Mouse (Mus musculus) midbrain, embryonic 11.5 days (tissue): ENCODE measurements around the gene Slc7a7. TPM values are rescaled to one million over a fixed set of nuclear protein-coding genes. Genes with fewer than 3 reads are reported as not detected.

Experiments used
- ATAC-seq: fragments of 200-750 bp; cut with Nextera tagmentation; 2 replicates; pipeline ENCODE4 v1.8.0; 2017; ENCODE audit warnings: moderate TSS enrichment, moderate library complexity; ENCODE audit not compliant: low FRiP score
- DNase-seq: peaks from one replicate; pipeline ENCODE4 v3.0.0; 2015; ENCODE audit warnings: low spot score; ENCODE audit errors: missing footprints
- H3K27ac ChIP-seq: fragments of 300-500 bp; sonication (generic); 2 replicates; pipeline ENCODE4 v1.5.1; 2014; ENCODE audit warnings: low read depth, low read length
- H3K27me3 ChIP-seq: fragments of 300-500 bp; sonication (generic); 2 replicates; pipeline ENCODE4 v1.6.1; 2014; ENCODE audit warnings: mild to moderate bottlenecking, low read length, moderate library complexity, mixed read lengths; ENCODE audit not compliant: control insufficient read depth, insufficient read depth
- H3K36me3 ChIP-seq: fragments of 300-500 bp; sonication (generic); 2 replicates; pipeline ENCODE4 v1.6.1; 2014; ENCODE audit warnings: mild to moderate bottlenecking, low read length, moderate library complexity, mixed read lengths; ENCODE audit not compliant: control insufficient read depth, insufficient read depth
- H3K4me1 ChIP-seq: fragments of 300-500 bp; sonication (generic); 2 replicates; pipeline ENCODE4 v1.6.1; 2014; ENCODE audit warnings: low read length; ENCODE audit not compliant: control insufficient read depth, insufficient read depth
- H3K4me2 ChIP-seq: fragments of 300-500 bp; sonication (generic); 2 replicates; pipeline ENCODE4 v1.6.1; 2014; ENCODE audit warnings: mild to moderate bottlenecking, moderate library complexity
- H3K4me3 ChIP-seq: fragments of 300-500 bp; sonication (generic); 2 replicates; pipeline ENCODE4 v1.5.1; 2014; ENCODE audit warnings: low read depth, low read length
- H3K9ac ChIP-seq: fragments of 300-500 bp; sonication (generic); 2 replicates; pipeline ENCODE4 v1.6.1; 2014; ENCODE audit warnings: low read length
- H3K9me3 ChIP-seq: fragments of 300-500 bp; sonication (generic); 2 replicates; pipeline ENCODE4 v1.6.1; 2016; ENCODE audit warnings: low read length; ENCODE audit not compliant: control insufficient read depth
- WGBS: fragments of 180-500 bp; shearing (Covaris S2); extraction: QIAGEN DNeasy Blood & Tissue Kit; methylation state at CpG from one replicate; pipeline ENCODE4 v1.1.7; 2014; 5-methylcytosine and 5-hydroxymethylcytosine counted together
- polyA plus RNA-seq: library from polyadenylated mRNA; unstranded; fragments of >200 nt; fragmentation: Nextera tagmentation; extraction: Ambion mirVana; gene quantifications from 2 replicates; pipeline ENCODE4 v1.2.1, GENCODE M21; 2014

Gene Slc7a7
- polyA plus RNA-seq, 1 experiment from 2014 or later, result 4.7 TPM

GRCm38 (mm10) chr14:54331178-54331577 lies 86.4 kb downstream of the Slc7a7 start:
- 93% methylated on average over 1 of the region's 1 CpGs for WGBS
- Histone ChIP-seq H3K4me1 (no peaks in the 10 kb centered on the region), H3K4me3 (no peak overlapping the region), H3K4me2 (no peak overlapping the region), H3K9me3 (no peaks in the 10 kb centered on the region), H3K27me3 (no peaks in the 10 kb centered on the region), H3K9ac (no peak overlapping the region), H3K36me3 (no peaks in the 10 kb centered on the region), H3K27ac (no peak overlapping the region)
- no peak for DNase-seq
- no peak for ATAC-seq

GRCm38 (mm10) chr14:54329201-54329600 lies 88.4 kb downstream of the Slc7a7 start:
- WGBS, result 59% methylated on average over 9 of the region's 9 CpGs
- no peak for ATAC-seq
- Histone ChIP-seq H3K36me3 (no peaks in the 10 kb centered on the region), H3K4me3 (no peak overlapping the region), H3K9ac (no peak overlapping the region), H3K4me1 (no peaks in the 10 kb centered on the region), H3K27ac (no peak overlapping the region), H3K27me3 (no peaks in the 10 kb centered on the region), H3K9me3 (no peaks in the 10 kb centered on the region), H3K4me2 (no peak overlapping the region)
- DNase-seq, result no peak

GRCm38 (mm10) chr14:54328548-54328947 lies 89.0 kb downstream of the Slc7a7 start:
- H3K36me3 ChIP-seq, result no peaks in the 10 kb centered on the region
- H3K9me3 ChIP-seq, result no peaks in the 10 kb centered on the region
- ATAC-seq, result no peak
- no peaks in the 10 kb centered on the region for H3K27me3 ChIP-seq
- H3K4me3 ChIP-seq, result no peak overlapping the region
- no peak overlapping the region for H3K27ac ChIP-seq
- no peak overlapping the region for H3K9ac ChIP-seq
- no peak overlapping the region for H3K4me2 ChIP-seq
- H3K4me1 ChIP-seq, result no peaks in the 10 kb centered on the region
- DNase-seq, result no peak
- WGBS, result 81% methylated on average over 2 of the region's 2 CpGs

- H3K9me3 ChIP-seq, result no peaks in the 10 kb centered on the region
- no peak overlapping the region for H3K4me2 ChIP-seq
- ATAC-seq (no peak), DNase-seq (no peak)
- H3K27me3 ChIP-seq, result no peaks in the 10 kb centered on the region
- no peak overlapping the region for H3K27ac ChIP-seq
- no peak overlapping the region for H3K9ac ChIP-seq
- no peak overlapping the region for H3K4me3 ChIP-seq
- no peaks in the 10 kb centered on the region for H3K4me1 ChIP-seq
- WGBS, result 85% methylated on average over 5 of the region's 5 CpGs
- no peaks in the 10 kb centered on the region for H3K36me3 ChIP-seq
Observed at GRCm38 (mm10) chr14:54324486-54324885, 93.1 kb downstream of the Slc7a7 start.

- no peak overlapping the region for H3K27ac ChIP-seq
- H3K27me3 ChIP-seq, result no peaks in the 10 kb centered on the region
Observed at GRCm38 (mm10) chr14:54321556-54322376, 95.8 kb downstream of the Slc7a7 start.

More at GRCm38 (mm10) chr14:54321556-54322376, 95.8 kb downstream of the Slc7a7 start:
- WGBS, result 69% methylated on average over 18 of the region's 18 CpGs
- Histone ChIP-seq H3K9me3 (no peaks in the 10 kb centered on the region), H3K4me1 (no peaks in the 10 kb centered on the region), H3K36me3 (no peaks in the 10 kb centered on the region), H3K4me3 (no peak overlapping the region), H3K4me2 (no peak overlapping the region), H3K9ac (no peak overlapping the region)
- DNase-seq (no peak), ATAC-seq (no peak)

Other genes with a start within 250 kb of the Slc7a7 start
- 229 and 237 TPM in 2 replicates for gene Dad1, start 163.7 kb downstream of the Slc7a7 start, polyA plus RNA-seq
- gene Abhd4, start 163.6 kb downstream of the Slc7a7 start, polyA plus RNA-seq, result 38.3 and 38.4 TPM in 2 replicates
- not detected in 2 replicates for gene Olfr49, start 132.8 kb downstream of the Slc7a7 start, polyA plus RNA-seq
- 44.2 and 45.9 TPM in 2 replicates for gene Oxa1l, start 56.9 kb downstream of the Slc7a7 start, polyA plus RNA-seq
- gene Mrpl52, start 9.1 kb upstream of the Slc7a7 start, polyA plus RNA-seq, result 238 and 253 TPM in 2 replicates
- gene Mmp14, start 13.8 kb upstream of the Slc7a7 start, polyA plus RNA-seq, result 57.4 and 57.5 TPM in 2 replicates
- 15.8 and 19.5 TPM in 2 replicates for gene Lrp10, start 46.4 kb upstream of the Slc7a7 start, polyA plus RNA-seq
- 33.6 and 34.4 TPM in 2 replicates for gene Rem2, start 58.3 kb upstream of the Slc7a7 start, polyA plus RNA-seq
- gene Prmt5, start 99.7 kb upstream of the Slc7a7 start, polyA plus RNA-seq, result 137 and 139 TPM in 2 replicates
- 35.3 and 41.9 TPM in 2 replicates for gene Haus4, start 136.8 kb upstream of the Slc7a7 start, polyA plus RNA-seq
- gene Ajuba, start 159.8 kb upstream of the Slc7a7 start, polyA plus RNA-seq, result 24.3 and 25.1 TPM in 2 replicates
- gene 4931414P19Rik, start 188.2 kb upstream of the Slc7a7 start, polyA plus RNA-seq, result 5.9 and 8.5 TPM in 2 replicates
- gene Psmb5, start 200.2 kb upstream of the Slc7a7 start, polyA plus RNA-seq, result 396 and 453 TPM in 2 replicates
- gene Psmb11, start 203.7 kb upstream of the Slc7a7 start, polyA plus RNA-seq, result 0.04 TPM in 1 of 2 replicates, not detected in the other
- not detected in 2 replicates for gene Gm17606, start 223.2 kb upstream of the Slc7a7 start, polyA plus RNA-seq
- gene Cdh24, start 223.6 kb upstream of the Slc7a7 start, polyA plus RNA-seq, result 5.8 and 6.9 TPM in 2 replicates